Mouse (Mus musculus): ENCODE data around the gene Rnase12.

DNA sequence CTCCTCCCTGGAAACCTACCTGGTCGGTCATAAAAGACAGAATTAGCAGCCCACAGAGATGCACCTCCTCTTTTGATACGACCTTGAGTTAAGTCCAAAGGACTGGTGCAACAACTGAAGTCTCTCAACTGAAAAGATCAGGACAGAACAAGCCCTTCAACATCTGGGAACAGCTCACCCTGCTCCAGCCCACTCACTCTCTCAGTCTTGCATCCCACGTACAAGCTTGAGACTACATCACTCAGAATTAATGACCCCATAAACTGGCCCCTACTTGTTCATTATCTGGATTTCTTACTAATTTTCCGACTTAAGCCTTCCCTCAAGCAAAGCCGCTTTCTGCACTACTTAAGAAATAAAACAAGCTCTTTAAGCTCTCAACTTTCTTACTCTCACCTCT lies 4.3 kb downstream of the Rnase12 start:
- no peak for TF ChIP-seq CTCF (IDR thresholded peaks at IDR 0.05; ENCODE audit: low read depth)
- no peak for TF ChIP-seq EP300 (optimal IDR thresholded peaks at IDR 0.05)
